Mouse (Mus musculus): ENCODE data around the gene Jade2.

The Jade2 gene

DNA sequence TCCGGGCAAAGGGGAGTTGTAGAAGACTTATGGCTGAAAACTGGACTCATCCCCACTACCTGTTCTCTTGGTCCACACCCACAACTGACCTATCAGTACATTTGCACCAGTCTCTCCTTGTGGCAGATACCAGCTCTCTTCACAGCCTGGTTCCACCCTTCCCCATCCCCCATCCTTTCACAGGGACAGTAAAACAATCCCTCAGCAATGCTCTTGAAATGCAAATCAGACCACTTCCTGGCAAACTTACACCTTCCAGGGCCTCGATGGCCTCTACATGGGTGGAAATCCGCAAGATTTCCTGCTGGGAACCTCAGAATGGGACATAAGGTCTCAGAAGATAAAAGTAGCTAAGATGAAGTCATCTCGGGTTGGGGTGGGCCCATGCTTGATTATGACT is 34.7 kb downstream of the Jade2 start:
- TF ChIP-seq POU5F1 (IDR thresholded peaks at IDR 0.05; ENCODE audit: borderline replicate concordance, low read length) (0 out of 2 replicates have a peak, but pooled peaks have one; percentile 6), NANOG (IDR thresholded peaks at IDR 0.05; ENCODE audit: borderline replicate concordance, low read length) (0 out of 2 replicates have a peak, but pooled peaks have one; percentile 29), CTCF (conservative IDR thresholded peaks at IDR 0.05; ENCODE audit: low read length) (no peak)
- peaks cover 91% of the 10 kb centered on the region for H3K36me3 ChIP-seq (ENCODE audit: insufficient read depth, low read length)
- peaks cover 70% of the 10 kb centered on the region for H3K4me1 ChIP-seq (replicated peaks; ENCODE audit: low read depth, low read length)
- no peaks in the 10 kb centered on the region for H3K9me3 ChIP-seq (ENCODE audit: low read length)
- no peaks in the 10 kb centered on the region for H3K27me3 ChIP-seq (ENCODE audit: insufficient read depth, low read length)
- H3K4me3 ChIP-seq (replicated peaks; ENCODE audit: low read length): peak overlapping the region; percentile 37

- no peak overlapping the region for H3K4me3 ChIP-seq (replicated peaks; ENCODE audit: low read length)
- no peaks in the 10 kb centered on the region for H3K9me3 ChIP-seq (ENCODE audit: low read length)
- TF ChIP-seq POU5F1 (IDR thresholded peaks at IDR 0.05; ENCODE audit: borderline replicate concordance, low read length): no peak
- no peak for TF ChIP-seq NANOG (IDR thresholded peaks at IDR 0.05; ENCODE audit: borderline replicate concordance, low read length)
- TF ChIP-seq CTCF (conservative IDR thresholded peaks at IDR 0.05; ENCODE audit: low read length): peak; percentile 85
- H3K36me3 ChIP-seq (ENCODE audit: insufficient read depth, low read length): peaks cover 89% of the 10 kb centered on the region
- peaks cover 85% of the 10 kb centered on the region for H3K4me1 ChIP-seq (replicated peaks; ENCODE audit: low read depth, low read length)
- no peaks in the 10 kb centered on the region for H3K27me3 ChIP-seq (ENCODE audit: insufficient read depth, low read length)
Measured at GRCm38 (mm10) chr11:51820861-51821260, 36.6 kb downstream of the Jade2 start.

- peak; percentile 84 for TF ChIP-seq CTCF (conservative IDR thresholded peaks at IDR 0.05; ENCODE audit: low read length)
- TF ChIP-seq NANOG (IDR thresholded peaks at IDR 0.05; ENCODE audit: borderline replicate concordance, low read length): no peak
Measured at GRCm38 (mm10) chr11:51819964-51820363, 37.5 kb downstream of the Jade2 start.

DNA sequence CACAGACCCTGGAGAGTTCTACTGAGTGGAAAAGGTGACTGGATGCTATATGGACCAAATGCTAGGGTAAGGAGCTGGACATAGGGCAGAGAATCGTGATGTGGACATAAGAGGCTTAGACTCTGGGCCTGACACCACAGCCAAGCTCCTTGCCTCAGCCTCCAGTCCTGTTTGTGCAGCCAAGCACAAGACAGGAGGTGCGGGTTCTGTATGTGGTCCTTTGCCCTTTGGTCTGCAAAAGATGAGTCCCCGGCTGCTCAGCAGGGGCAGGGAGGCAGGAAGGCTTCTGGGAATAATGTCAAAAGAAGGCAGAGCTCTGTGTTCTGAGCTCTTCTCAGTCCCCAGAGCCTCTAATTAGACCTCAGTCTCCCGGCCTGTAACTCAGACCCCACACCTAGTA is 38.6 kb downstream of the Jade2 start:
- no peaks in the 10 kb centered on the region for H3K9me3 ChIP-seq (ENCODE audit: low read length)
- H3K4me3 ChIP-seq (replicated peaks; ENCODE audit: low read length): no peak overlapping the region
- H3K27me3 ChIP-seq (ENCODE audit: insufficient read depth, low read length): no peaks in the 10 kb centered on the region
- H3K36me3 ChIP-seq (ENCODE audit: insufficient read depth, low read length): peaks cover 87% of the 10 kb centered on the region
- TF ChIP-seq CTCF (conservative IDR thresholded peaks at IDR 0.05; ENCODE audit: low read length) (no peak), POU5F1 (IDR thresholded peaks at IDR 0.05; ENCODE audit: borderline replicate concordance, low read length) (no peak), NANOG (IDR thresholded peaks at IDR 0.05; ENCODE audit: borderline replicate concordance, low read length) (no peak)
- H3K4me1 ChIP-seq (replicated peaks; ENCODE audit: low read depth, low read length): peaks cover 74% of the 10 kb centered on the region

More at GRCm38 (mm10) chr11:51819964-51820363, 37.5 kb downstream of the Jade2 start:
- H3K9me3 ChIP-seq (ENCODE audit: low read length): no peaks in the 10 kb centered on the region
- no peak overlapping the region for H3K4me3 ChIP-seq (replicated peaks; ENCODE audit: low read length)
- H3K36me3 ChIP-seq (ENCODE audit: insufficient read depth, low read length): peaks cover 89% of the 10 kb centered on the region
- H3K27me3 ChIP-seq (ENCODE audit: insufficient read depth, low read length): no peaks in the 10 kb centered on the region
- H3K4me1 ChIP-seq (replicated peaks; ENCODE audit: low read depth, low read length): peaks cover 81% of the 10 kb centered on the region

GRCm38 (mm10) chr11:51817756-51818155 is 39.7 kb downstream of the Jade2 start:
- H3K4me1 ChIP-seq (replicated peaks; ENCODE audit: low read depth, low read length): peaks cover 63% of the 10 kb centered on the region
- peak; percentile 93 for TF ChIP-seq CTCF (conservative IDR thresholded peaks at IDR 0.05; ENCODE audit: low read length)
- TF ChIP-seq NANOG (IDR thresholded peaks at IDR 0.05; ENCODE audit: borderline replicate concordance, low read length): no peak
- no peaks in the 10 kb centered on the region for H3K27me3 ChIP-seq (ENCODE audit: insufficient read depth, low read length)
- peaks cover 85% of the 10 kb centered on the region for H3K36me3 ChIP-seq (ENCODE audit: insufficient read depth, low read length)
- H3K4me3 ChIP-seq (replicated peaks; ENCODE audit: low read length): no peak overlapping the region
- no peaks in the 10 kb centered on the region for H3K9me3 ChIP-seq (ENCODE audit: low read length)

DNA sequence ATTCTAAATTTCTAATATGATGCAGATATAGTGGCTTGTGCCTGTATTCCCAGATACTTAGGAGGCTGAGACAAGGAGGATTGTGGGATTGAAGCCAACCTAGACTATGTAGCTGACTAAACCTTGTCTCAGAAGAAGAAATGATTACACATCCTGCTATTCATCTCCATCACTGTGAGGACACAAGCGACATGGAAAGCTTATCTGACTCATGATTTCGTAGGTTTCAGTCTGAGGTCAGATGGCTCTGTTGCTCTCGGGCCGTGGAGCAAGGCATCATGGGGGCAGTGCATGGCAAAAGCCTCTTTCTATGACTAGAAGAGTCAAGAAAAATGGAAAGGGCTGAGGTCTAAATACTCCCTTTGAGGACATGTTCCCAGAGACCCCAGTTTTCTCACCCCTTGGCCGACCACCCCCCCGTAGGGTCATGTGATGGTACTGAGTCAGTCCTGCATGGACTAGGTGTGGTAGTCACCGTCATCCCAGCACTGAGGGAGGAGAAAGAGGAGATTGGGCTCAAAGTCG is 45.4 kb downstream of the Jade2 start:
- no peaks in the 10 kb centered on the region for H3K9me3 ChIP-seq (ENCODE audit: low read length)
- H3K27me3 ChIP-seq (ENCODE audit: insufficient read depth, low read length): no peaks in the 10 kb centered on the region
- H3K4me3 ChIP-seq (replicated peaks; ENCODE audit: low read length): no peak overlapping the region
- peaks cover 35% of the 10 kb centered on the region for H3K36me3 ChIP-seq (ENCODE audit: insufficient read depth, low read length)
- peaks cover 35% of the 10 kb centered on the region for H3K4me1 ChIP-seq (replicated peaks; ENCODE audit: low read depth, low read length)
- no peak for TF ChIP-seq POU5F1 (IDR thresholded peaks at IDR 0.05; ENCODE audit: borderline replicate concordance, low read length)
- TF ChIP-seq CTCF (conservative IDR thresholded peaks at IDR 0.05; ENCODE audit: low read length): no peak
- TF ChIP-seq NANOG (IDR thresholded peaks at IDR 0.05; ENCODE audit: borderline replicate concordance, low read length): no peak

DNA sequence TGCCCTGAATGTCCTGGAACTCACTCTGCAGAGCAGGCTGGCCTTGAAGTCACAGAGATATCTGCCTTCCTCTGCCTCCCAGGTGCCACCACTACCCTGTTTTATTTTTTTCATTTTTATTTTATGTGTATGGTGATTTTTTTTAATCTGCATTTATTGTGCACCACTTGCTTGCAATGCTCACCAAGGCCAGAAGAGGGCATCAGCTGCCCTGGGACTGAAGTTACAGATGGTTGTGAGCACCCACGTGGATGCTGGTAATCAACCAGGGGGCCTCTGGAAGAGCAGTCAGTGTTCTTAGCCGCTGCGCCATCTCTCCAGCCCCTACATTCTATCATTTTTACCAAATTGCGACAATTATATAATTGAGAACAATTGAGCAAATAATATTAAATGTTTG is 46.2 kb downstream of the Jade2 start:
- Histone ChIP-seq H3K4me3 (replicated peaks; ENCODE audit: low read length) (no peak overlapping the region), H3K27me3 (ENCODE audit: insufficient read depth, low read length) (no peaks in the 10 kb centered on the region), H3K9me3 (ENCODE audit: low read length) (no peaks in the 10 kb centered on the region), H3K4me1 (replicated peaks; ENCODE audit: low read depth, low read length) (peaks cover 34% of the 10 kb centered on the region), H3K36me3 (ENCODE audit: insufficient read depth, low read length) (peaks cover 26% of the 10 kb centered on the region)
- TF ChIP-seq POU5F1 (IDR thresholded peaks at IDR 0.05; ENCODE audit: borderline replicate concordance, low read length): no peak
- TF ChIP-seq CTCF (conservative IDR thresholded peaks at IDR 0.05; ENCODE audit: low read length): peak; percentile 70
- TF ChIP-seq NANOG (IDR thresholded peaks at IDR 0.05; ENCODE audit: borderline replicate concordance, low read length): no peak

DNA sequence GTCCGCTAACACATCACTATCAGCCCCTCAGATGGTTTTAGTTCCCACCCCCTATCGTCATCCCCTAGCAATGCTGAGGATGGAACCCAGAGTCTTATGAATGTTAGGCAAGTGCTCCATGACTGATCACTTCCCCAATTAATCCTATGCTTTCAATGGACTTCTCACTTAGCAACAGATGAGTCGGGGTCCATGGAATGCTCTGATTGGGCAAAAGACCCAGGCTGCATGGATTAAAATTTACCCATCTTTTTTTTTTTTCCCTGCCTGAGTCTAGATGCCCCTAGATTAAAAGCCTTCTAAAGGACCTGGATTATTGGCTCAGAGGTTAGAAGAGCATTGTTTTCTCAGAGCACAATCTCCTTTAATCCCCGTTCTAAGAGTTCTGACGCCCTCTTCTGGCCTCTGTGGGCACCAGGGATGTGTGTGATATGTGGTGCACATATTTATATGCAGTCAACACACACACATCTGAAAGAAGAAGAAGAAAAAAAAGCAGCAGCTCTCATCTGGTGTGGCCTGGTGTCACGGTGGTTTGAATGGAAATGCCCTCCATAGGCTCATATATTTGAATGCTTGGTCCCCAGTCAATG is 47.7 kb downstream of the Jade2 start:
- peaks cover 13% of the 10 kb centered on the region for H3K36me3 ChIP-seq (ENCODE audit: insufficient read depth, low read length)
- TF ChIP-seq CTCF (conservative IDR thresholded peaks at IDR 0.05; ENCODE audit: low read length) (peak; percentile 39), NANOG (IDR thresholded peaks at IDR 0.05; ENCODE audit: borderline replicate concordance, low read length) (no peak)

More for the DNA sequence above, 47.7 kb downstream of the Jade2 start:
- no peaks in the 10 kb centered on the region for H3K27me3 ChIP-seq (ENCODE audit: insufficient read depth, low read length)
- no peaks in the 10 kb centered on the region for H3K9me3 ChIP-seq (ENCODE audit: low read length)
- H3K4me1 ChIP-seq (replicated peaks; ENCODE audit: low read depth, low read length): peaks cover 37% of the 10 kb centered on the region
- H3K4me3 ChIP-seq (replicated peaks; ENCODE audit: low read length): no peak overlapping the region

All from E14TG2a.4 (cell line).